Mouse (Mus musculus) ES-E14 (cell line): ENCODE measurements at regions not wholly inside any gene's neighbourhood (a gene's known extent, or its start where the extent isn't known, plus 50 kb on each side); places are given as distances from the start of the nearest gene placed in this dataset.
"Not testable (repeated sequence)": the region's sequence is repeated elsewhere in the genome, so short reads cannot be mapped to it uniquely, and the experiment has no call there.

ENCODE experiments used
- CHD2 ChIP-seq: IDR thresholded peaks from 2 replicates; pipeline ENCODE4 v1.6.1; 2014; ENCODE audit warnings: mild to moderate bottlenecking, low read depth, low read length, inconsistent platforms
- HCFC1 ChIP-seq: IDR thresholded peaks from 2 replicates; pipeline ENCODE4 v1.6.1; 2012; ENCODE audit warnings: low read length, inconsistent platforms, borderline replicate concordance; ENCODE audit not compliant: insufficient read depth

- not testable (repeated sequence) for TF ChIP-seq CHD2, HCFC1
Measured at GRCm38 (mm10) chr12:114012860-114013259, 469.2 kb downstream of the Adam6a start.
